Mouse (Mus musculus): ENCODE results near the gene Mrtfa. TPM values are rescaled to one million over a fixed set of nuclear protein-coding genes. Genes with fewer than 3 reads are reported as not detected.

The Mrtfa gene
- polyA plus RNA-seq (2014; fragmentation: Nextera tagmentation; extraction: Ambion mirVana): 23.1 and 28.2 TPM in 2 replicates

- H3K27me3 ChIP-seq (ENCODE audit: control insufficient read depth, insufficient read depth, low read length): no peaks in the 10 kb centered on the region
- H3K4me1 ChIP-seq (ENCODE audit: control insufficient read depth, insufficient read depth, low read length): peaks cover 19% of the 10 kb centered on the region; the same call in 1 of the 2 replicates
- H3K9ac ChIP-seq (ENCODE audit: low read depth, low read length): peak within 1 kb of the TSS; percentile 88
- no peaks in the 10 kb centered on the region for H3K36me3 ChIP-seq (ENCODE audit: control insufficient read depth, insufficient read depth, low read length)
- no peaks in the 10 kb centered on the region for H3K9me3 ChIP-seq (ENCODE audit: control insufficient read depth, low read length)
- H3K4me3 ChIP-seq (ENCODE audit: low read length): peak within 1 kb of the TSS; percentile 98
- peak within 1 kb of the TSS; percentile 71; the same call in 1 of the 2 replicates for H3K27ac ChIP-seq (ENCODE audit: low read depth, low read length)
- ATAC-seq (ENCODE audit: low FRiP score, low TSS enrichment): peak; percentile 99
- under 1% methylated on average over 47 of the region's 48 CpGs for WGBS
- peak within 1 kb of the TSS; percentile 89 for H3K4me2 ChIP-seq (replicated peaks; ENCODE audit: low read depth, low read length)
These were observed at the start of gene Mrtfa for GRCm38 (mm10) chr15:81190630-81191178. Gene Mrtfa, minus strand, starts transcription at chr15:81190757.

GRCm38 (mm10) chr15:81239794-81240343, 49.3 kb upstream of the Mrtfa start:
- no peak overlapping the region for H3K9ac ChIP-seq (ENCODE audit: low read depth, low read length)
- H3K4me1 ChIP-seq (ENCODE audit: control insufficient read depth, insufficient read depth, low read length): peaks cover 14% of the 10 kb centered on the region; the same call in 1 of the 2 replicates
- peaks cover 8% of the 10 kb centered on the region; the same call in 1 of the 2 replicates for H3K27me3 ChIP-seq (ENCODE audit: control insufficient read depth, insufficient read depth, low read length)
- ATAC-seq (ENCODE audit: low FRiP score, low TSS enrichment): no peak
- no peaks in the 10 kb centered on the region for H3K36me3 ChIP-seq (ENCODE audit: control insufficient read depth, insufficient read depth, low read length)
- H3K4me2 ChIP-seq (replicated peaks; ENCODE audit: low read depth, low read length): no peak overlapping the region
- H3K4me3 ChIP-seq (ENCODE audit: low read length): no peak overlapping the region
- WGBS: 69% methylated on average over 13 of the region's 13 CpGs
- no peak overlapping the region for H3K27ac ChIP-seq (ENCODE audit: low read depth, low read length)
- H3K9me3 ChIP-seq (ENCODE audit: control insufficient read depth, low read length): no peaks in the 10 kb centered on the region

GRCm38 (mm10) chr15:81239261-81239660, 48.7 kb upstream of the Mrtfa start:
- Histone ChIP-seq H3K9me3 (ENCODE audit: control insufficient read depth, low read length) (no peaks in the 10 kb centered on the region), H3K4me2 (replicated peaks; ENCODE audit: low read depth, low read length) (no peak overlapping the region), H3K36me3 (ENCODE audit: control insufficient read depth, insufficient read depth, low read length) (no peaks in the 10 kb centered on the region), H3K4me1 (ENCODE audit: control insufficient read depth, insufficient read depth, low read length) (peaks cover 14% of the 10 kb centered on the region; the same call in 1 of the 2 replicates), H3K9ac (ENCODE audit: low read depth, low read length) (no peak overlapping the region), H3K27ac (ENCODE audit: low read depth, low read length) (no peak overlapping the region), H3K4me3 (ENCODE audit: low read length) (no peak overlapping the region), H3K27me3 (ENCODE audit: control insufficient read depth, insufficient read depth, low read length) (peaks cover 8% of the 10 kb centered on the region; the same call in 1 of the 2 replicates)
- WGBS: 12% methylated on average over 7 of the region's 7 CpGs
- no peak for ATAC-seq (ENCODE audit: low FRiP score, low TSS enrichment)

GRCm38 (mm10) chr15:81237471-81237870, 46.9 kb upstream of the Mrtfa start:
- ATAC-seq (ENCODE audit: low FRiP score, low TSS enrichment): no peak
- Histone ChIP-seq H3K27ac (ENCODE audit: low read depth, low read length) (no peak overlapping the region), H3K9me3 (ENCODE audit: control insufficient read depth, low read length) (no peaks in the 10 kb centered on the region), H3K36me3 (ENCODE audit: control insufficient read depth, insufficient read depth, low read length) (no peaks in the 10 kb centered on the region), H3K4me3 (ENCODE audit: low read length) (no peak overlapping the region), H3K4me2 (replicated peaks; ENCODE audit: low read depth, low read length) (no peak overlapping the region), H3K27me3 (ENCODE audit: control insufficient read depth, insufficient read depth, low read length) (peaks cover 8% of the 10 kb centered on the region; the same call in 1 of the 2 replicates), H3K9ac (ENCODE audit: low read depth, low read length) (no peak overlapping the region), H3K4me1 (ENCODE audit: control insufficient read depth, insufficient read depth, low read length) (peaks cover 14% of the 10 kb centered on the region; the same call in 1 of the 2 replicates)
- WGBS: 93% methylated on average over 18 of the region's 18 CpGs

- Histone ChIP-seq H3K27ac (ENCODE audit: low read depth, low read length) (no peak overlapping the region), H3K9ac (ENCODE audit: low read depth, low read length) (peak overlapping the region; percentile 53; the same call in 1 of the 2 replicates), H3K9me3 (ENCODE audit: control insufficient read depth, low read length) (no peaks in the 10 kb centered on the region), H3K4me1 (ENCODE audit: control insufficient read depth, insufficient read depth, low read length) (peaks cover 14% of the 10 kb centered on the region; the same call in 1 of the 2 replicates), H3K36me3 (ENCODE audit: control insufficient read depth, insufficient read depth, low read length) (no peaks in the 10 kb centered on the region), H3K27me3 (ENCODE audit: control insufficient read depth, insufficient read depth, low read length) (peaks cover 8% of the 10 kb centered on the region; the same call in 1 of the 2 replicates), H3K4me2 (replicated peaks; ENCODE audit: low read depth, low read length) (peak overlapping the region; percentile 68), H3K4me3 (ENCODE audit: low read length) (peak overlapping the region; percentile 41)
- ATAC-seq (ENCODE audit: low FRiP score, low TSS enrichment): no peak
- 7% methylated on average over 8 of the region's 8 CpGs for WGBS
These were observed 45.5 kb upstream of the Mrtfa start for GRCm38 (mm10) chr15:81236062-81236461.

- H3K9me3 ChIP-seq (ENCODE audit: control insufficient read depth, low read length): no peaks in the 10 kb centered on the region
- H3K36me3 ChIP-seq (ENCODE audit: control insufficient read depth, insufficient read depth, low read length): no peaks in the 10 kb centered on the region
- no peak within 1 kb of the TSS for H3K27ac ChIP-seq (ENCODE audit: low read depth, low read length)
- WGBS: 0% methylated on average over 25 of the region's 25 CpGs
- peak; percentile 86 for ATAC-seq (ENCODE audit: low FRiP score, low TSS enrichment)
- 0 out of 2 replicates have a peak, but pooled peaks cover 5% of the 10 kb centered on the region for H3K27me3 ChIP-seq (ENCODE audit: control insufficient read depth, insufficient read depth, low read length)
- peaks cover 14% of the 10 kb centered on the region; the same call in 1 of the 2 replicates for H3K4me1 ChIP-seq (ENCODE audit: control insufficient read depth, insufficient read depth, low read length)
- peak within 1 kb of the TSS; percentile 53; the same call in 1 of the 2 replicates for H3K9ac ChIP-seq (ENCODE audit: low read depth, low read length)
- H3K4me3 ChIP-seq (ENCODE audit: low read length): peak within 1 kb of the TSS; percentile 41
- H3K4me2 ChIP-seq (replicated peaks; ENCODE audit: low read depth, low read length): peak within 1 kb of the TSS; percentile 68
These were observed 44.7 kb upstream of the Mrtfa start, which contains the start of gene Mchr1 for GRCm38 (mm10) chr15:81235086-81235920. Gene Mchr1, plus strand, starts transcription at chr15:81235499.

- WGBS: 81% methylated on average over 7 of the region's 7 CpGs
These were observed 40.8 kb upstream of the Mrtfa start for GRCm38 (mm10) chr15:81231325-81231724.

GRCm38 (mm10) chr15:81229791-81230190, 39.2 kb upstream of the Mrtfa start:
- no peaks in the 10 kb centered on the region for H3K27me3 ChIP-seq (ENCODE audit: control insufficient read depth, insufficient read depth, low read length)
- H3K4me2 ChIP-seq (replicated peaks; ENCODE audit: low read depth, low read length): no peak overlapping the region
- no peaks in the 10 kb centered on the region for H3K9me3 ChIP-seq (ENCODE audit: control insufficient read depth, low read length)
- no peaks in the 10 kb centered on the region for H3K4me1 ChIP-seq (ENCODE audit: control insufficient read depth, insufficient read depth, low read length)
- ATAC-seq (ENCODE audit: low FRiP score, low TSS enrichment): no peak
- H3K9ac ChIP-seq (ENCODE audit: low read depth, low read length): no peak overlapping the region
- H3K4me3 ChIP-seq (ENCODE audit: low read length): no peak overlapping the region
- no peak overlapping the region for H3K27ac ChIP-seq (ENCODE audit: low read depth, low read length)
- no peaks in the 10 kb centered on the region for H3K36me3 ChIP-seq (ENCODE audit: control insufficient read depth, insufficient read depth, low read length)
- WGBS: 66% methylated on average over 3 of the region's 3 CpGs

More at GRCm38 (mm10) chr15:81231325-81231724, 40.8 kb upstream of the Mrtfa start:
- H3K4me3 ChIP-seq (ENCODE audit: low read length): no peak overlapping the region
- no peaks in the 10 kb centered on the region for H3K36me3 ChIP-seq (ENCODE audit: control insufficient read depth, insufficient read depth, low read length)
- no peaks in the 10 kb centered on the region for H3K27me3 ChIP-seq (ENCODE audit: control insufficient read depth, insufficient read depth, low read length)
- no peaks in the 10 kb centered on the region for H3K9me3 ChIP-seq (ENCODE audit: control insufficient read depth, low read length)
- peaks cover 13% of the 10 kb centered on the region; the same call in 1 of the 2 replicates for H3K4me1 ChIP-seq (ENCODE audit: control insufficient read depth, insufficient read depth, low read length)
- H3K4me2 ChIP-seq (replicated peaks; ENCODE audit: low read depth, low read length): no peak overlapping the region
- no peak overlapping the region for H3K9ac ChIP-seq (ENCODE audit: low read depth, low read length)
- no peak for ATAC-seq (ENCODE audit: low FRiP score, low TSS enrichment)
- H3K27ac ChIP-seq (ENCODE audit: low read depth, low read length): no peak overlapping the region

Data from kidney, embryonic 14.5 days (tissue).